Mouse (Mus musculus) cerebellum, adult 11 months (tissue): Measurements from ENCODE around the gene Wwox.

Experiments used
- DNase-seq: peaks from one replicate; pipeline ENCODE4 v3.0.0; 2022

The Wwox gene

GRCm38 (mm10) chr8:115193767-115194166 is 754.3 kb downstream of the Wwox start:
- no peak for DNase-seq

- DNase-seq: no peak
Observed at GRCm38 (mm10) chr8:115195334-115195733, 755.9 kb downstream of the Wwox start.

DNA sequence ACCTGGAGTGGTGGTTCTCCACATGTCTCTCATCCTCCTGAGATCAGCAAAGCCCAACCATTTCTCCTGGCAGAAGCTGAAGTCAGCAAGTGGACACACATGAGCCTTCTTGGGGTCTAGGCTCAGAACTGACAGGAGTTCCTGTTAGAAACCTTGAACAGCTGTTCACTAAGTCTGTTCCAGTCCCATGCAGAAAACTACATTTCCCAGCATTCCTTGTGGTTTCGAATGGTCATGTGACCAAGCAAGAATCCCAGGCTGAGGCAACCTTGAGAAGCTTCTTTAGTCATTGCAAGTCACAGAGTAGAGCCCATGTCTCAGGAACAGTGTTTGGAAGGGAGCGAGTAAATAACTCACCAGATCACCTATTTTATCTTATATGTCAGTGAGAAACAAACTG is 757.4 kb downstream of the Wwox start:
- no peak for DNase-seq

DNA sequence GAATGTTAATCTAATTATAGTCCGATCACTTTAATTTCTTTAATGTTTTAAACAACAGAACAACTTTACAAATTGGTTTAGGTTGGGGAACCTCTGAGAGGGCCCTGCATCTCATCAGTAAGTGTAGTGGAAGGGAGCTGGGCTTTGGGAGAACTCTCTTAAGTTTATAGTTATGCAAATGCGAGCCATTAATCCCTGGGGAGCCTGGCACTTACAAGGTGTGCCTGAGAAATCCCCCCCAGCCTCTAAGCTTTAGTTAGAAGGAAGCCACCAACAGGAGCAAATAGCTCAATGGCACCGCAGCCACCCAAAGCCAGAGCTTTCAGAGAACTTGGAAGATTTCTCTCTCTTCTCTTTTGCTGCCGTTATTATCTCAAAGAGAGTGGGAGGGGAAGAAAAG is 759.7 kb downstream of the Wwox start:
- DNase-seq: no peak

GRCm38 (mm10) chr8:115199616-115200150 is 760.2 kb downstream of the Wwox start:
- no peak for DNase-seq

- no peak for DNase-seq
Observed at GRCm38 (mm10) chr8:115201726-115202125, 762.3 kb downstream of the Wwox start.

DNA sequence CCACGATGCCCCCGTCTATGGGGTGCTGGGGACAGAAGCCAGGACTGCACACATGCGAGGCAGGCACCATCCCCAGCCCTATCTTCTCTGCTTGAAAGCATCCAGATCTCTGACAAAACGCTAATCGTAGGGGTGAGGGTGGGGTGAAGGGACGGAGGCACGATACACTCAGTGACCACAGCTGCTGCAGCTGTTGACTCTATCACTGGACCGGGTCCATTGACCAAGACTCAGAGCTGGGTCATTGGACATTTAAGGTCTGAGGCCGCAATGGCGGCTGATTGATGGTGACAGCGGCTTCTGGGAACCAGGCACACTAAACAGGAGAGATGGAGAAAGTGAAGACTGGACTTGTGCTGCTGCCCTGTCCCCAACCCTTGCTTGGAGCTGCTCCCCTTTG is 768.0 kb downstream of the Wwox start:
- no peak for DNase-seq

DNA sequence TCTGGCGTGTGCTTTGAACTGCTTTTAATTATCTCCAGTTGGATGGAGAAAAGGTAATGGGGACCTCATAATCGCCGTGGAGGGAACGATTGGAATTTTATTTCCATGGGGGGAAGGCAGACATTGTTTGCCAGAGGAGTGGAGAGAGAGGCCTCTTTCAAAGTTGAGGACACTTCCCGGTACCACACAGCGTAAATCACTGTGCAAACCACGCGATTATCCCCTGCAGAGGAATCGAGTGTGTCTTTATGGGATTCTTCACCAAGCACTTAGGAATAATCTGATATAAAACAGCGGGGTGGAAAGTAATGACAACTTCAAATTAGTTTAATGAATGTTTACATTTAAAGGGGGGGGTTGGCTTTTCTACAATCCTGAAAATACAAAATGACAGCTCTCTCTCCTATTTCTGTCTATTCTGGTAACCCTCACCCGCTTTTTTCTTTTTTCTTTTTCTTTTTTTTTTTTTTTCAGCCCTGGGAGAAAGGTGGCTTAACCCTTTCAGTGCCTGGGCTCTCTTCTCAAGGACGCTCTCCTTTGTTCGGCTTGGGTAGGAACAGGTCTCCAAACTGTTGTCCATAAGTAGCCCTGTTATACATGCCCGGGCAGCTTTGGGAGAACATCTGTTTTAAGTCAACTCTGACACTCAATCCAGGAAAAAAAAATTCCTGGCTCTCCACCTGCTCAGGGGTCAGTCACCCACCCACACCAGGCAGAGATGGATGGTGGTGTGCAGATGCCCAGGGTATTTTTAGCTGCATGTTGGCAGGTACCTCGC is 769.1 kb downstream of the Wwox start:
- no peak for DNase-seq

- no peak for DNase-seq
Observed at GRCm38 (mm10) chr8:115210014-115210413, 770.6 kb downstream of the Wwox start.

- DNase-seq: no peak
Observed at GRCm38 (mm10) chr8:115213126-115213525, 773.7 kb downstream of the Wwox start.

- DNase-seq: no peak
Observed at GRCm38 (mm10) chr8:115214870-115215269, 775.4 kb downstream of the Wwox start.

DNA sequence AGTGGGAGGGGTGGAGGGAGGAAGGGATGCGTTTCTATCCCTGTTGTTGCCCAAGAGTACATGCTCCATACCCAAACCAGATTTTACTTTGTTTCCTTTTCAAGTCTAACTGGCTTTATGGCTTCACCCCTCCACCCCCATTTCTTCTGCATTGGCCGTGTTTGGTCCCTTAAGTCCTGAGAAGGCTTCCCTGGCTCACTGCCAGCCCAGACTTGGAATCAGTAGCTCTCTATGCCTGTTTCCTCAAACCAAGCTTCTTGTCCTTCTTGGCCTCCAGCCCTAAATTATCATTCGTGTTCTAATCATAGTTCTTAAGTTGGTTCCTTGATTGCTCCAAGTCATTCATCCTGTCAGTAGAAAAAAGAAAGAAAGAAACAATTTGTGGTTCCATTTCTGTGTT is 777.3 kb downstream of the Wwox start:
- DNase-seq: no peak

DNA sequence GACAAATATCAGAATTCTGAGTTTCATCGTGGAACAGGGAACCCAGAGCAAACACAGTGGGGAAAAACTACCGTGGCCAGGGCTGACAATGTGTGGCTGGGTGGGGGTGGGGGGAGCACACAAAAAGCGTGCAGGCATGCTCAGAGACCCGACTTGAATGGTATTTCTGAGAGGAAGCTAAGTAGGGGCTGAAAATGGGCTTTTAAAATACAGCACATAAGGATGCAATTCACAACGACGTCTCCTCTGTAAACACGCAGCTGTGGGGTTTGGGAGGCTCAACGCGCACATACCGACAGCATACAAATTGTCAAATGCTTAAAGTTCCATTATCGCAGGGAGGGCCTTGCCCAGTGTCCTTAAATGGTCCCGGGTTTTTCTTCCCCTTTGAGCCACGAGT is 783.1 kb downstream of the Wwox start:
- DNase-seq: no peak

GRCm38 (mm10) chr8:115226781-115227583 is 787.5 kb downstream of the Wwox start:
- DNase-seq: no peak

GRCm38 (mm10) chr8:115228903-115229302 is 789.4 kb downstream of the Wwox start:
- no peak for DNase-seq

GRCm38 (mm10) chr8:115234068-115234467 is 794.6 kb downstream of the Wwox start:
- no peak for DNase-seq

DNA sequence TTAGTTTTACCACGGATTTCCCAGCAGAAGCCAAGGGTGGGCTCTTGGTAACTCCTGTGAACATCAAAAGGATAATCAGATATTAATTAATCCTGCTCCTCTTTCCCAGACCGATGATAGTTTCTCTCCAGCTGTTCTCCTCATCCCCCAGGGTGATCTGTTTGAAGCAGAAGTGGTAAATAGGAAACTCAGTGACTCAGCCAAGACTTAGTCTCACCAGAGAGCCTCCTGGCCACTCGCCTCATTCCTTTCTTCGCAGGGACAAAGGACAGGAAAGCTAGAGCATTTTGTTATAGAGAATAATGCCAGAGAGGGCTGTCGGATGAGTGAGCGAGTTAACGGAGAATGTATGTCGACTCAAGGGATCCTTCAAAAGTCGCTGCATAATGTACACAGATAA is 798.1 kb downstream of the Wwox start:
- no peak for DNase-seq

DNA sequence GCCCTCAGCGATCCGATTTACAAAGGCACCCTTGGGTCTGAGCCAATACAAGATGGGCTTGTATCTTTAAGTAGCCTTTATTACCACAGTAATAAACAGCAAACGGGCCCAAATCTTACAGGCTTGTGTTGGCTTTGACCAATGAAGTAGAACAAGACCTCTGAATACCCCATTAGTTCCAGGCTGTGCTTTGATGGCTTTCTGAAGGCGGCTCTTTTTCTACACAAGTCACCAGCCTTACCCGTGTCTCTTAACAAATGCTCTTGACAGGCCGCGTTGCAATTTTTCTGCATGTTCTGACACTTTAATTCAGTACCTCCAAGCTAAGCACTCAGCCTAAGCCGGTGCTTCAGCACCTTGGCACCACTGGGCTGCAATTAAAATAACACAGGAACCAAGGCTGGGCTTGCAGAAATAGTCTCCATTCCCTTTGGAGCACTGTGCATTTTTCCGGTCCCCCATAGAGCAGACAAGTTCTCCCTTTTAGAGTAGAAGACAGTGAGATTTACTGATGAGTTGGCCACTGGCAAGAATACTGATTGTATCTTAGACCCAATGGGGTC is 804.1 kb downstream of the Wwox start:
- DNase-seq: no peak

DNA sequence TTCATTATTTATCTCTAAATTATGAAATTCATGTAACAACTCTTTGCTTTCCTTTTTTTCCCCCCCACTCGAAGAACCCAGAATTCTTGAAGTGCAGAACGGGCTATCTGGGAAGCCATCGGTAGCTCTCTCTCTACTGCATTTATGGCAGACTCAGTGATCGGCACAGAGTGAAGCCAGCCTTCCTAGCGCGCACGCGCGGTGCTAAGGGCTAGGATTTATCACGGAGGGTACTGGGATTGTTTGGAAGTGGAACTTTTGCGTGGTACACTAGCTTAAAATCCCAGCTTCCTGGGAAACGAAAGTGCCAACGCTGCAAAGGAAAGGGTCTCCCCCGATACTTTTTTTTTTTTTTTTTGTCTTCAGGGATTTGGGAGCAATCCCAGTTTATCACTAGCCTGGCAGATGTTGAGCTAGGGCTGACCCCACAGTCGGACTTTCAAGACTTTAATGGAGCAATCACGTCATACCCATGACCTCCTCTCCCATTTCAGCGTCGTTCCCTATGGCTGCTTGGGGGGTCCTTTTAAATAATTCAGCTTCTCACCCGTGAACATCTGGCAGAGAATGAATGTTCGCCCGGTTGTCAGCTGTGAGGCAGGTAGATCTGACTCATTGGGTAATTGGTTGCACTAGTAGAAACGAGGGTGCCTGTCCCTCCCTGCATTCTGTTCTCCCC is 810.4 kb downstream of the Wwox start:
- DNase-seq: no peak

DNA sequence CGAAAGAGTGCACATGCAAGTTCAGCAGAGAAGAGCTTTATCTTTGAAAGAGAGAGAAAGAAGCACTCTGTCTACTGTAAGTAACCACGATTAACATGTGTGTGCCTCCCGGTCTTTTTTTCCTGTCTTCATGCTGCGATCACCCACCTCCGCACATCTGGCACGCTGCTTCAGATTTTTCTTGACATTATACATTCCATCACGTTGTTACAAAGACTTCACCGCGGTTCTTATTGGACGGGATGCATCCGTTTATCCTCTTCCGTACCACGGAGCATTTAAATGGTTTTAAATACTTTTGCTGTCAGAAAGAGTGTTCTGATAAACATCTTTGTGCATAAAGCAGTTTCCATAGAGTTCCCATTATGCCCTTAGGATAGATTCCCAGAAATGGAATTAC is 816.1 kb downstream of the Wwox start:
- DNase-seq: no peak

DNA sequence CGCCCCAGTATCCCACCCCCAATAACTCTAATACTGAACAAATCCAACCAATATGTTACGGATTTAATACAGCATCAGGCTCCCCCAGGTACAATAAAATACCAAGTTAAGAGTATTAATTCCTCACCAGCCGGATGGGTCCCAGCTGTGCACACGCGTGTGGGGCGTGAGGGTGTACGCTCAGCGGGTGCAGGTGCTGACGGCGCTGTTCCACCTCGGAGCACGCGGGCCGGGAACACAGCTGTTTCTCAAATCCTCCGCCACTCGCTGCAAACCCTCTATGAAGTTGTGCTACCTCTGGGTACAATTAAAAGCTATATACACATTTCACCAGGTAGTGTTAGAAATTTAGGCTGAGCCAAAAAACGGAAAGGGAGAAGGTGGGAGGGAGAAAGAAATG is 818.0 kb downstream of the Wwox start:
- DNase-seq: no peak

- DNase-seq: no peak
Observed at GRCm38 (mm10) chr8:115259806-115260205, 820.4 kb downstream of the Wwox start.

DNA sequence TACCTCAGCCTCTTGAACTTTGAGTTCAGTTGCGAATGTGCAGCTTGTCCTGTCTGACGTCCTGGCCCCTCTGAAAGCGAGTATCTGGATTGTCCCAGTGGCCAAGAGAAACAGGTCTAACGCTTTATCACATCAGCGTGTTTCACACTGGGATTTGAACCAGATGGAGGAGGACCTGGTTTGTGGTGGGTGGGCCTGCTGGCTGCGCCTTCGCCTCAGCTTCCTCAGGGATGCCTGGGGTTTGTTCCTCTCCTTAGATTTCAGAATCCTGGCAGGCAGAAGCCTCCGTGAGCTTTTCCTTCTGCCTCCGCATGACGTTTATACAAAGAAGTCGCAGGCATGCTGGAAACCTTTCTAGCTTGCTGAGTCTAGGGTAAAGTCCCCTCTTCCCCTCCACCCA is 827.7 kb downstream of the Wwox start:
- no peak for DNase-seq
